Comparison of ENCODE assay signal across 19 mouse cellular contexts in the genomic region with DNA sequence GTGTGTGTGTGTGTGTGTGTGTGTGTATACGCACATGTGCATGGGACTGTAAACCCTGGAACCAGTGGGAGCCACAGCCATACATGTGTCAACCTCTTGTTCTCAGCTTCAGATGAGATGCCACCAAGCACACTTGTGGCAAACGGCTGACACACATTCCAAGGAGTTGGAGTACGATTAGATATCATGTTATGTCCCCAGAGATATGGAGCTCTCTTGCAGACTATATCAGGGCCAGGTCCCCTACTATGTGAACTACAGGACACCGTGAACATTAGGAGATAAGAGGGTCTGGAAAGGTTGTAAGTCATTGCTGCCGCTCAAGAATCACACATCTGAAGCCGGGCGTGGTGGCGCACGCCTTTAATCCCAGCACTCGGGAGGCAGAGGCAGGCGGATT. TPM values are rescaled to one million over a fixed set of nuclear protein-coding genes. Genes with fewer than 3 reads are reported as not detected.
DNase-seq lines count a peak whose midpoint lies in the region; ATAC-seq and TF ChIP-seq lines count a peak whose summit lies in the region.
"Had no signal": no experiment of that assay in that cellular context is flagged by ENCODE, and none has a peak within 500 bp of the region (broad histone marks: within the 10 kb centered on the region; RNA-seq: fewer than 3 reads in every experiment).

No protein-coding gene starts in this region.

- no peak overlapping the region for H3K4me3 ChIP-seq in stomach, embryonic 15.5 days (replicated peaks)
- no peak overlapping the region for H3K4me3 ChIP-seq in stomach, postnatal 0 days (ENCODE audit: low read depth, low read length)
- no peak overlapping the region for H3K4me3 ChIP-seq in liver, embryonic 12.5 days
- H3K4me3 ChIP-seq in liver, embryonic 16.5 days (ENCODE audit: low read depth, low read length): no peak overlapping the region
- no peak overlapping the region for H3K4me3 ChIP-seq in hindbrain, embryonic 10.5 days
- H3K4me3 ChIP-seq: embryonic facial prominence, embryonic 12.5 days; forebrain, embryonic 15.5 days; heart, embryonic 12.5 days; hindbrain, embryonic 15.5 days had no signal

- no peaks in the 10 kb centered on the region for H3K9me3 ChIP-seq in stomach, embryonic 15.5 days
- H3K9me3 ChIP-seq in stomach, postnatal 0 days (ENCODE audit: control insufficient read depth, low read length): no peaks in the 10 kb centered on the region
- H3K9me3 ChIP-seq in liver, embryonic 12.5 days (replicated peaks): no peaks in the 10 kb centered on the region
- no peaks in the 10 kb centered on the region for H3K9me3 ChIP-seq in liver, embryonic 16.5 days (replicated peaks; ENCODE audit: control insufficient read depth, low read length)
- H3K9me3 ChIP-seq in hindbrain, embryonic 10.5 days: no peaks in the 10 kb centered on the region
- H3K9me3 ChIP-seq: embryonic facial prominence, embryonic 12.5 days; forebrain, embryonic 15.5 days; heart, embryonic 12.5 days; hindbrain, embryonic 15.5 days had no signal

- TF ChIP-seq CTCF in stomach, postnatal 0 days (IDR thresholded peaks at IDR 0.05; ENCODE audit: low read depth): no peak

- WGBS in stomach, embryonic 15.5 days: 83% methylated on average over 11 of the region's 11 CpGs
- 81% methylated on average over 11 of the region's 11 CpGs for WGBS in stomach, postnatal 0 days
- WGBS in liver, embryonic 12.5 days (ENCODE audit: insufficient replicate concordance): 22% methylated on average over 11 of the region's 11 CpGs
- WGBS in liver, embryonic 16.5 days (ENCODE audit: insufficient replicate concordance): 31% methylated on average over 11 of the region's 11 CpGs
- 94% methylated on average over 11 of the region's 11 CpGs for WGBS in hindbrain, embryonic 10.5 days

- peaks cover 34% of the 10 kb centered on the region for H3K27me3 ChIP-seq in stomach, embryonic 15.5 days (replicated peaks)
- H3K27me3 ChIP-seq in stomach, postnatal 0 days (ENCODE audit: control insufficient read depth, insufficient read depth, low read length): no peaks in the 10 kb centered on the region
- peaks cover 47% of the 10 kb centered on the region for H3K27me3 ChIP-seq in liver, embryonic 12.5 days (replicated peaks)
- H3K27me3 ChIP-seq in liver, embryonic 16.5 days (ENCODE audit: control insufficient read depth, insufficient read depth, low read depth, low read length): peaks cover 26% of the 10 kb centered on the region
- H3K27me3 ChIP-seq in hindbrain, embryonic 10.5 days (ENCODE audit: insufficient read depth, poor library complexity, severe bottlenecking): peaks cover 85% of the 10 kb centered on the region

- DNase-seq in stomach, postnatal 0 days (ENCODE audit: low spot score): no peak
- no peak for DNase-seq in frontal cortex, postnatal 36 days (ENCODE audit: low spot score in 2 of 2)
- no peak for DNase-seq in hindbrain, embryonic 10.5 days (ENCODE audit: low spot score)
- DNase-seq in right cerebral cortex, postnatal 36 days (ENCODE audit: low spot score in 2 of 2): no peak
- DNase-seq: adrenal gland, adult 8-10 months; adrenal gland, postnatal 36 days; B cell, adult 2 months; cerebellum, adult 11-12 months; cerebellum, adult 9-10 months; cerebellum, postnatal 25 days; gastrocnemius, postnatal 14 days had no signal

- no peak overlapping the region for H3K9ac ChIP-seq in stomach, embryonic 15.5 days
- no peak overlapping the region for H3K9ac ChIP-seq in stomach, postnatal 0 days (ENCODE audit: low read length)
- no peak overlapping the region for H3K9ac ChIP-seq in liver, embryonic 12.5 days
- H3K9ac ChIP-seq in liver, embryonic 16.5 days (ENCODE audit: low read depth, low read length): 0 out of 2 replicates have a peak overlapping the region, but pooled peaks have one; percentile 18
- H3K9ac ChIP-seq: embryonic facial prominence, embryonic 12.5 days; forebrain, embryonic 15.5 days; heart, embryonic 12.5 days; hindbrain, embryonic 15.5 days had no signal

- peak; percentile 15; the same call in 1 of the 2 replicates for ATAC-seq in stomach, embryonic 15.5 days (ENCODE audit: insufficient read depth, low FRiP score, low read depth)
- no peak for ATAC-seq in stomach, postnatal 0 days (ENCODE audit: low FRiP score, low TSS enrichment)
- ATAC-seq in liver, embryonic 12.5 days: peak; percentile 62
- ATAC-seq in liver, embryonic 16.5 days (ENCODE audit: low read depth): peak; percentile 30
- no peak for ATAC-seq in CD4-positive, CD25-positive, alpha-beta regulatory T cell, adult 4 months
- ATAC-seq: forebrain, embryonic 15.5 days had no signal

- H3K36me3 ChIP-seq in stomach, embryonic 15.5 days: no peaks in the 10 kb centered on the region
- H3K36me3 ChIP-seq in stomach, postnatal 0 days (ENCODE audit: control insufficient read depth, insufficient read depth, low read length): no peaks in the 10 kb centered on the region
- H3K36me3 ChIP-seq in liver, embryonic 12.5 days: peaks cover 41% of the 10 kb centered on the region
- no peaks in the 10 kb centered on the region for H3K36me3 ChIP-seq in liver, embryonic 16.5 days (ENCODE audit: control insufficient read depth, insufficient read depth)
- H3K36me3 ChIP-seq in hindbrain, embryonic 10.5 days: no peaks in the 10 kb centered on the region
- H3K36me3 ChIP-seq: embryonic facial prominence, embryonic 12.5 days; forebrain, embryonic 15.5 days; heart, embryonic 12.5 days; hindbrain, embryonic 15.5 days had no signal

- no peak overlapping the region for H3K27ac ChIP-seq in stomach, embryonic 15.5 days
- no peak overlapping the region for H3K27ac ChIP-seq in stomach, postnatal 0 days (replicated peaks)
- peak overlapping the region; percentile 60 for H3K27ac ChIP-seq in liver, embryonic 12.5 days
- H3K27ac ChIP-seq in liver, embryonic 16.5 days (ENCODE audit: low read length): peak overlapping the region; percentile 53
- no peak overlapping the region for H3K27ac ChIP-seq in hindbrain, embryonic 10.5 days
- H3K27ac ChIP-seq: embryonic facial prominence, embryonic 12.5 days; forebrain, embryonic 15.5 days; hindbrain, embryonic 15.5 days had no signal

- H3K4me1 ChIP-seq in stomach, embryonic 15.5 days: peaks cover 9% of the 10 kb centered on the region; the same call in 1 of the 2 replicates
- H3K4me1 ChIP-seq in stomach, postnatal 0 days (replicated peaks; ENCODE audit: control insufficient read depth, insufficient read depth): no peaks in the 10 kb centered on the region
- H3K4me1 ChIP-seq in liver, embryonic 12.5 days: peaks cover 95% of the 10 kb centered on the region
- peaks cover 82% of the 10 kb centered on the region for H3K4me1 ChIP-seq in liver, embryonic 16.5 days (ENCODE audit: control insufficient read depth, low read depth, low read length)
- peaks cover 33% of the 10 kb centered on the region for H3K4me1 ChIP-seq in hindbrain, embryonic 10.5 days (replicated peaks)

- no peak overlapping the region for H3K4me2 ChIP-seq in stomach, embryonic 15.5 days
- H3K4me2 ChIP-seq in stomach, postnatal 0 days (replicated peaks; ENCODE audit: low read depth): no peak overlapping the region
- H3K4me2 ChIP-seq in liver, embryonic 12.5 days: peak overlapping the region; percentile 10; the same call in 1 of the 2 replicates
- H3K4me2 ChIP-seq in liver, embryonic 16.5 days (ENCODE audit: low read depth, low read length): no peak overlapping the region
- H3K4me2 ChIP-seq: embryonic facial prominence, embryonic 12.5 days; forebrain, embryonic 15.5 days; heart, embryonic 12.5 days; hindbrain, embryonic 15.5 days had no signal

- no peak for TF ChIP-seq EP300 in stomach, postnatal 0 days (optimal IDR thresholded peaks at IDR 0.05)

RNA-seq across cellular contexts. Expression of a gene that starts 16.1 kb away (rescaled TPM):
- polyA plus RNA-seq in stomach, embryonic 15.5 days (2015; fragmentation: Nextera tagmentation; extraction: Ambion mirVana): 4.5 and 4.8 TPM in 2 replicates
- polyA plus RNA-seq in stomach, postnatal 0 days (2015; fragmentation: Nextera tagmentation; extraction: Ambion mirVana): 1.8 and 2.4 TPM in 2 replicates
- polyA plus RNA-seq in liver, embryonic 12.5 days (2016; fragmentation: Nextera tagmentation; extraction: Ambion mirVana): 7.7 and 8.0 TPM in 2 replicates
- polyA plus RNA-seq in liver, embryonic 16.5 days (2015; fragmentation: Nextera tagmentation; extraction: Ambion mirVana): 3.1 and 3.3 TPM in 2 replicates
- 2.2 and 5.4 TPM in 2 replicates for polyA plus RNA-seq in hindbrain, embryonic 10.5 days (2016; fragmentation: Nextera tagmentation; extraction: Ambion mirVana)
- under 1 TPM in 1 of 2 experiments, not detected in 1; 0.25 TPM for polyA plus RNA-seq in CD4-positive, CD25-positive, alpha-beta regulatory T cell, adult 4 months (2017; shearing (Covaris generic))

Comparison
In these comparisons a context has a peak if more than half of its experiments do, and no peak if none do; other contexts are left out.
1. ATAC-seq: peak in stomach, embryonic 15.5 days (single experiment), liver, embryonic 12.5 days (single experiment) and liver, embryonic 16.5 days (single experiment); none in stomach, postnatal 0 days (single experiment) and CD4-positive, CD25-positive, alpha-beta regulatory T cell, adult 4 months (single experiment).
2. H3K27ac ChIP-seq: peak in liver, embryonic 12.5 days (single experiment) and liver, embryonic 16.5 days (single experiment); none in stomach, embryonic 15.5 days (single experiment), stomach, postnatal 0 days (single experiment) and hindbrain, embryonic 10.5 days (single experiment).